Comparison of ENCODE assay signal across 9 mouse cellular contexts in genomic region chr9:31348915-31349314, GRCm38 (mm10). TPM values are rescaled to one million over a fixed set of nuclear protein-coding genes. Genes with fewer than 3 reads are reported as not detected.
DNase-seq lines count a peak whose midpoint lies in the region; ATAC-seq and TF ChIP-seq lines count a peak whose summit lies in the region.
"Had no signal": no experiment of that assay in that cellular context is flagged by ENCODE, and none has a peak within 500 bp of the region (broad histone marks: within the 10 kb centered on the region; RNA-seq: fewer than 3 reads in every experiment).

No protein-coding gene starts in this region.

- no peaks in the 10 kb centered on the region for H3K4me1 ChIP-seq in embryonic facial prominence, embryonic 11.5 days (ENCODE audit: control insufficient read depth, insufficient read depth, low read length)
- no peaks in the 10 kb centered on the region for H3K4me1 ChIP-seq in heart, embryonic 15.5 days (replicated peaks)
- H3K4me1 ChIP-seq in liver, embryonic 16.5 days (ENCODE audit: control insufficient read depth, low read depth, low read length) = no peaks in the 10 kb centered on the region
- no peaks in the 10 kb centered on the region for H3K4me1 ChIP-seq in neural tube, embryonic 14.5 days (ENCODE audit: control insufficient read depth, insufficient read depth, low read length)

- no peak overlapping the region for H3ac ChIP-seq in C2C12 (ENCODE audit: control insufficient read depth, insufficient read length, low read depth)

- DNase-seq in adrenal gland, postnatal 25 days = peak; percentile 78
- peak; percentile 77 for DNase-seq in embryonic facial prominence, embryonic 11.5 days (ENCODE audit: low spot score)
- DNase-seq in kidney, postnatal 10 days = peak; percentile 87
- peak; percentile 85 for DNase-seq in testis, postnatal 10 days (ENCODE audit: low spot score)

- no peaks in the 10 kb centered on the region for H3K79me2 ChIP-seq in C2C12 (ENCODE audit: control insufficient read depth, insufficient read depth)

- H3K79me3 ChIP-seq in C2C12 (ENCODE audit: low read depth) = no peaks in the 10 kb centered on the region

- 69% methylated on average over 11 of the region's 11 CpGs for WGBS in embryonic facial prominence, embryonic 11.5 days
- 62% methylated on average over 11 of the region's 11 CpGs for WGBS in heart, embryonic 15.5 days
- WGBS in liver, embryonic 16.5 days (ENCODE audit: insufficient replicate concordance) = 68% methylated on average over 11 of the region's 11 CpGs
- 74% methylated on average over 11 of the region's 11 CpGs for WGBS in neural tube, embryonic 14.5 days

- H3K4me3 ChIP-seq in C2C12 (ENCODE audit: insufficient read depth, poor library complexity, severe bottlenecking) = no peak overlapping the region
- H3K4me3 ChIP-seq in embryonic facial prominence, embryonic 11.5 days (ENCODE audit: low read depth, low read length) = no peak overlapping the region
- H3K4me3 ChIP-seq in heart, embryonic 15.5 days = no peak overlapping the region
- no peak overlapping the region for H3K4me3 ChIP-seq in liver, embryonic 16.5 days (ENCODE audit: low read depth, low read length)
- no peak overlapping the region for H3K4me3 ChIP-seq in neural tube, embryonic 14.5 days (ENCODE audit: low read depth, low read length)
- H3K4me3 ChIP-seq: embryonic facial prominence, embryonic 13.5 days had no signal

- no peak overlapping the region for H3K9ac ChIP-seq in embryonic facial prominence, embryonic 11.5 days (replicated peaks; ENCODE audit: low read length)
- H3K9ac ChIP-seq in heart, embryonic 15.5 days = no peak overlapping the region
- H3K9ac ChIP-seq in liver, embryonic 16.5 days (ENCODE audit: low read depth, low read length) = no peak overlapping the region
- H3K9ac ChIP-seq in neural tube, embryonic 14.5 days (replicated peaks; ENCODE audit: low read depth, low read length) = no peak overlapping the region
- H3K9ac ChIP-seq: embryonic facial prominence, embryonic 13.5 days had no signal

- H3K4me2 ChIP-seq in embryonic facial prominence, embryonic 11.5 days (ENCODE audit: low read depth, low read length) = no peak overlapping the region
- no peak overlapping the region for H3K4me2 ChIP-seq in heart, embryonic 15.5 days
- no peak overlapping the region for H3K4me2 ChIP-seq in liver, embryonic 16.5 days (ENCODE audit: low read depth, low read length)
- H3K4me2 ChIP-seq in neural tube, embryonic 14.5 days (ENCODE audit: low read depth, low read length) = no peak overlapping the region
- H3K4me2 ChIP-seq: embryonic facial prominence, embryonic 13.5 days had no signal

- no peaks in the 10 kb centered on the region for H3K9me3 ChIP-seq in embryonic facial prominence, embryonic 11.5 days (replicated peaks; ENCODE audit: control insufficient read depth, low read length)
- H3K9me3 ChIP-seq in heart, embryonic 15.5 days (replicated peaks) = no peaks in the 10 kb centered on the region
- H3K9me3 ChIP-seq in liver, embryonic 16.5 days (replicated peaks; ENCODE audit: control insufficient read depth, low read length) = no peaks in the 10 kb centered on the region
- H3K9me3 ChIP-seq in neural tube, embryonic 14.5 days (ENCODE audit: control insufficient read depth, low read length) = no peaks in the 10 kb centered on the region
- H3K9me3 ChIP-seq: embryonic facial prominence, embryonic 13.5 days had no signal

- peak; percentile 86 for TF ChIP-seq CTCF in C2C12 (IDR thresholded peaks at IDR 0.05; ENCODE audit: control insufficient read depth, insufficient read depth, insufficient read length)

- ATAC-seq in embryonic facial prominence, embryonic 11.5 days (replicated peaks; ENCODE audit: insufficient number of reproducible peaks, low FRiP score, low TSS enrichment, low read depth) = 0 out of 2 replicates have a peak, but pooled peaks have one; percentile 29
- ATAC-seq in heart, embryonic 15.5 days (replicated peaks; ENCODE audit: insufficient number of reproducible peaks, insufficient read depth, low FRiP score, low read depth) = 0 out of 2 replicates have a peak, but pooled peaks have one; percentile 58
- ATAC-seq in liver, embryonic 16.5 days (ENCODE audit: low read depth) = peak; percentile 19; the same call in 1 of the 2 replicates
- ATAC-seq in neural tube, embryonic 14.5 days (ENCODE audit: low read depth) = peak; percentile 87; the same call in 1 of the 2 replicates

- no peak overlapping the region for H3K27ac ChIP-seq in embryonic facial prominence, embryonic 11.5 days (replicated peaks; ENCODE audit: low read depth, low read length)
- no peak overlapping the region for H3K27ac ChIP-seq in heart, embryonic 15.5 days
- no peak overlapping the region for H3K27ac ChIP-seq in liver, embryonic 16.5 days (ENCODE audit: low read length)
- H3K27ac ChIP-seq in neural tube, embryonic 14.5 days (ENCODE audit: low read depth, low read length) = no peak overlapping the region
- H3K27ac ChIP-seq: embryonic facial prominence, embryonic 13.5 days had no signal

- H3K27me3 ChIP-seq in C2C12 (ENCODE audit: control insufficient read depth, insufficient read depth, insufficient read length) = no peaks in the 10 kb centered on the region
- H3K27me3 ChIP-seq in embryonic facial prominence, embryonic 11.5 days (ENCODE audit: control insufficient read depth, insufficient read depth, low read length) = no peaks in the 10 kb centered on the region
- H3K27me3 ChIP-seq in heart, embryonic 15.5 days = no peaks in the 10 kb centered on the region
- no peaks in the 10 kb centered on the region for H3K27me3 ChIP-seq in liver, embryonic 16.5 days (ENCODE audit: control insufficient read depth, insufficient read depth, low read depth, low read length)
- H3K27me3 ChIP-seq in neural tube, embryonic 14.5 days (ENCODE audit: control insufficient read depth, insufficient read depth, low read length) = no peaks in the 10 kb centered on the region
- H3K27me3 ChIP-seq: embryonic facial prominence, embryonic 13.5 days had no signal

- peaks cover 5% of the 10 kb centered on the region for H3K36me3 ChIP-seq in C2C12 (ENCODE audit: control insufficient read depth, insufficient read depth)
- H3K36me3 ChIP-seq in embryonic facial prominence, embryonic 11.5 days (replicated peaks; ENCODE audit: control insufficient read depth, insufficient read depth, low read depth, low read length) = no peaks in the 10 kb centered on the region; the same call in 1 of the 2 replicates
- no peaks in the 10 kb centered on the region for H3K36me3 ChIP-seq in heart, embryonic 15.5 days
- no peaks in the 10 kb centered on the region for H3K36me3 ChIP-seq in liver, embryonic 16.5 days (ENCODE audit: control insufficient read depth, insufficient read depth)
- peaks cover 7% of the 10 kb centered on the region; the same call in 1 of the 2 replicates for H3K36me3 ChIP-seq in neural tube, embryonic 14.5 days (ENCODE audit: control insufficient read depth, insufficient read depth, low read length)

TF ChIP-seq in C2C12, 6 proteins besides CTCF, POLR2A, EP300 and RAD21:
- TF ChIP-seq CEBPB (IDR thresholded peaks at IDR 0.05; ENCODE audit: low read depth) = no peak
- no peak for TF ChIP-seq MAX (IDR thresholded peaks at IDR 0.05)
- no peak for TF ChIP-seq MYOD1 (IDR thresholded peaks at IDR 0.05; ENCODE audit: control insufficient read depth, insufficient read length, low read depth)
- no peak for TF ChIP-seq USF1 (IDR thresholded peaks at IDR 0.05; ENCODE audit: low read depth)
- no peak for TF ChIP-seq FOSL1 (IDR thresholded peaks at IDR 0.05; ENCODE audit: insufficient read depth, low read length, poor library complexity, severe bottlenecking)
- no peak for TF ChIP-seq MYOG (IDR thresholded peaks at IDR 0.05; ENCODE audit: control insufficient read depth, extremely low read depth, insufficient read length)

RNA-seq across cellular contexts. Expression of gene Nfrkb, which starts 37.1 kb away (rescaled TPM):
- polyA plus RNA-seq in C2C12 (2012; fragmentation: generic; extraction: Trizol) = 7.1 TPM
- 21.7 and 28.8 TPM in 2 replicates for total RNA-seq in adrenal gland, postnatal 25 days (2021)
- polyA plus RNA-seq in embryonic facial prominence, embryonic 11.5 days (2014; fragmentation: Nextera tagmentation; extraction: Ambion mirVana) = 17.1 and 20.4 TPM in 2 replicates
- 11.6 and 15.3 TPM in 2 replicates for polyA plus RNA-seq in heart, embryonic 15.5 days (2015; fragmentation: Nextera tagmentation; extraction: Ambion mirVana)
- 4.6 and 5.5 TPM in 2 replicates for polyA plus RNA-seq in liver, embryonic 16.5 days (2015; fragmentation: Nextera tagmentation; extraction: Ambion mirVana)
- polyA plus RNA-seq in neural tube, embryonic 14.5 days (2014; fragmentation: Nextera tagmentation; extraction: Ambion mirVana) = 31.3 and 44.1 TPM in 2 replicates

Comparison
In these comparisons a context has a peak if more than half of its experiments do, and no peak if none do; other contexts are left out.
1. ATAC-seq: peak in every context shown above with its lines; median percentile 87 in neural tube, embryonic 14.5 days; 58 in heart, embryonic 15.5 days; 29 in embryonic facial prominence, embryonic 11.5 days; 19 in liver, embryonic 16.5 days.